Mouse (Mus musculus) urinary bladder, postnatal 4 days (tissue): Measurements from ENCODE around the gene Rgs19.

ENCODE experiments used
- DNase-seq, 2 experiments: peaks; one replicate each; pipeline ENCODE4 v3.0.0; 2021 to 2022; ENCODE audit warnings: low spot score in 2 of 2

Gene Rgs19

DNA sequence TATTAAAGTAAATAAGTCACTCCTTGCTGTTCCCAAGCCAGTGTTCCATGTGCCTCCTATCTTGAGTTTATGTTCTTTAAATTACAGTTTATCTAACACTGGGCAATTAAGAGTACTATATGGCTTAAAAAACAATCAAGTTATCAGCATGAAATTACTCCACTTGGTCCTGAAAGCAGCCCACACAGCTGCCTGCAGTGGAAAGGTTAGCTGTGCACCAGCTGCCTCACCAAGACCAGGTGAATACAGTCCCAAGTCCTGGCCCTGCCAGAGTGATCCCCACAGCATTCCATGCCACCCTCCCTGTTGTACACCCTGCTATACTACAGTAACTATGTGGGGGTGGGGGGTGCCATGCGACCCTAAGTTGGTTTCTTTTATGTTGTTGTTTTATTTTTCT, 40.3 kb downstream of the Rgs19 start:
- no peak for DNase-seq

DNA sequence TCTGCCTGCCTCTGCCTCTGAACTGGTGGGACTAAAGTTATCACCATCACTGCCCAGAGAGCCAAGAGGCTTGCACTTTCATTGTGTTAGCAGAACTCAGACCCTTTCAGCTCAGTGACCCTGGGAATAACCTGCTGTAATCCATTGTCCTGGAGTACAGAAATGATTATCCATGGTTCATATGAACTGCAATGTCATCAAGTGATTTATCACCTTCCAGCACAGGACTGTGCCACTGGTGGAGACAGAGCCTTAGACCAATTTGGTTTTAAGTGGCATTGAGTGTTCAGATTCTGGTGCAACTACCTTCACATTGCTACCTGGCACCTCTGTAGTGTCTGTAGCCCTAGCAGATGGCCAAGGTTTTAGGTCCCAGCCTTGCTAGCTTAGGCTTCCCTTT, 40.7 kb downstream of the Rgs19 start:
- DNase-seq = no peak

DNA sequence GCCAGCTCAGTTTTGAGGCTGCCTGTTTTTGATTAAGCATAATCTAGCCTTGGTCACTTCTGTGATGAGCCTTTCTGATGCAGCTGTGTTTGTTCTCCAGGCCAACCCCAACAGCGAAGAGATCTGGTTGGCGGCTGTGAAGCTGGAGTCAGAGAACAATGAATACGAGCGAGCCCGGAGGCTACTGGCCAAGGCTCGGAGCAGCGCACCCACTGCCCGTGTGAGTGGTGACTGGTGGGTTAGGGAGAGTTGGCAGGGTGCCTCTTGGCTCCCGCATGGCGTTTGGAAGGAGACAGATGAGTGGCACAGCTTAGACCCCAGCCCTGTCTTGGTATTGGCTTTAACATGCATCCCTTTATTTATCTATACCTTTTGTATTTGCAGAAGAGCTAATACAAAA, 44.9 kb downstream of the Rgs19 start:
- no peak for DNase-seq

DNA sequence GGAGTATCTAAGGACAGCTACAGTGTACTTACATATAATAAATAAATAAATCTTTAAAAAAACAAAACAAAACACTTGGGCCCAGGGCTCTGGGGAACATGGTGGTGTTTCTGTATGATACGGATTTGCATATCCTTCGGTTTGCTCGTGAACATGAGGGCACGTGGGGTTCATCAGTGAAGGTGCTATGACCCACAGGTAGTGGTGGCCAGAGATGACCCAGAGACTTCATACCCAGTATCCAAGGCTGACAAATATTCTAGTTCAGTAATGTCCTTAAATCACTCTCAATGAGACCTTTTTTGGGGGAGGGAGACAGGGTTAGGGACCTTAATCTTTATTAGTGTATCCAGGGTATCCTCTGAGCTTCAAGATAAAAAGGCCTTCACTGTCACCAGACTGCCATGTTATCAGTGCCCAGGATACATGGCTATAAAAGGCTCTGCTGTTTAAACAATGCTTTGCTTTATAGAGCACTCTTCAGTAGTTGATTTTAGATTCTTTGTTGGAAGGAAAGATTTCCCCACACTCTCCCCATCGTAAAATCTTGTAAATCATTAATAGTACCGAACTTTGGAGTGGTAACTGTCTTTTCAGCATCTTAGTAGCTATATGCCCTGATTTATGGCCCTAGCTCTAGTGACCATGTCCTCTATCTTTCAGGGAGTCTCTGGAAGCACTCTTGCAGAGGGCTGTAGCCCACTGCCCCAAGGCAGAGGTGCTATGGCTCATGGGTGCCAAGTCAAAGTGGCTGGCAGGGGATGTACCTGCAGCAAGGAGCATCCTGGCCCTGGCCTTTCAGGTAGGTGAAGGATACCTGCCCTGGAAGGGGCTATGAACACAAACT, 46.9 kb downstream of the Rgs19 start:
- DNase-seq = no peak

DNA sequence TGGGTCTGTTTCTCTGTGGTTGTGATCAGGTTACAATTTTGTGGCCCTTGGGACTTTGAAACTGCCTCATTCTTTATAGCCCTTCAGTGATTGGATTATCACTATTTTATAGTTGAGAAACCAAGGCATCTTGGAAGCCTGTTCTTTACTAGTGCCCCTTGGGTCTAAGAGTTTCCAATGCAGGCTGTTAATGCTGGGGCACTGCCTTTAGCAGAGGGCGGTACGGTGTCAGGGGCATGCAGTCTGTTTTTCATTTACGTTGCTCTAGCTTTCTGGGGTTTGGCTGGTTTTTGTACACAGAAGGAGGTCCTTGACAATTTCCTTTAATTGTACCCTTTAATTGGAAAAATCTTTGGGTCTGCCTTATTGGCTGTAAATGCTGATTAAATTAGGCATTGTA, 48.1 kb downstream of the Rgs19 start:
- DNase-seq = no peak

DNA sequence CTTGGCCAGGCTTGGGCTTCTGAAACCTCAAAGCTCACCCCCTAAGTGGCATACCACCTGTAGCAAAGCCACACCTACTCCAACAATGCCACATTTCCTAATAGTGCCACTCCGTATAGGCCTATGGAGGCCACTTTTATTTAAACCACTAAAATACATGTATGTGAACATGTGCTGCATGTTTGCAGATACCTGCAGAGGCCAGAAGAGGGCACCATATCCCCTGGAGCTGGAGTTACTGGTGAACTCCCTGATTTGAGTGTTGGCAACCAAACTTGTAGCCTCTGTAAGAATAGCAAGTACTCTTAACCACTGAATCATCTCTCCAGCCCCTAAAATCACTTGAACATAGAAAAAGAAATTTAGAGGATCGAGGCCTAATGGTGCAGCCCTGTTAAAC, 49.4 kb downstream of the Rgs19 start:
- DNase-seq = peak in 1 of 2 experiments; percentile 31
